Mouse (Mus musculus): ENCODE data around the gene Batf3.

The Batf3 gene

DNA sequence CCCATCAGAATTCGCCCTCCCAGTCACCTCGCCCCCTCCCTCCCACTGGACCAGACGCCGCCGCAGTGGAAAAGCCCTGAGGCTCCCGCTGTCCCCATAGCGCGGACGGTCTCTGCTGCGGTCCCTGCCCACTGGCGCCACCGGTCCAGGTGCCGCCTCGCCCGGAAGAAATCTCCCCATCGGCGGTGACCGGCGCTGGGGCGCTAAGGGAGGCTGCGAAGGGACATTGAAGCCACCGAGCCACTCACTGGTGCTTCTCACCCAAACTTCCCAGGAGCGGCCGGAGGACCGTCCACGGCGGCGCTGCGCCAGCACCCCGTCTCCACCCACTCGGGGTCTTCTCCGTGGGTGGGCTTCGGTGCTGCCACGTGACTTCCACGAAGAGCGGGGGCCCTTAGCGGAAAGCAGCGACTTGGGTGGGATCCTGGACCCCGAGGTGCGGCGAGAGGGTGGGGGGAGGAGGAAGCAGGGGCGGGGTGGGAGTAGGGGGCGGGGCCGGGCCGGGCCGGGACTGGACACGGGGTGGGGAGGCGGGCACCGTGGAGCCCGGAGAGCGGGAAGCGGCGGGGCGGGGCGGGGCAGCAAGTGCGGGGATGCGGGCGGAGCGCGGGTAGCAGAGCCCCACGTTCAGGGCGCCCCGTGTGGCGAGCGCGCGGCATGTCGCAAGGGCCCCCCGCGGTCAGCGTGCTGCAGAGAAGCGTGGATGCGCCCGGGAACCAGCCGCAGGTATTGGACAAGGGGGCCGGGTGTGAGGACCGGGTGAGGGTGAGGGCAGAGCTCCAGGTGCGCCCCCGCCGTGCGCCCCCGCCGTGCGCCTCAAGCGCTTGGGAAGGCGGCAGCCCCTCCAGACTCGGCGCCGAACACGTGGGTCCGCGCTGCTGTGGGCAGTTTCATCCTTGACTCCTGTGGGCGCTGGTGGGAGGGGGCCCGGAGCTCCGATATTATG lies at the start of gene Batf3:
Batf3 (plus strand) TSS at position 46 of the 946 bp plus-strand sequence.
- DNase-seq: peak; percentile 52

GRCm38 (mm10) chr1:191053555-191053954 lies 44.1 kb upstream of the Batf3 start:
- DNase-seq: no peak

DNA sequence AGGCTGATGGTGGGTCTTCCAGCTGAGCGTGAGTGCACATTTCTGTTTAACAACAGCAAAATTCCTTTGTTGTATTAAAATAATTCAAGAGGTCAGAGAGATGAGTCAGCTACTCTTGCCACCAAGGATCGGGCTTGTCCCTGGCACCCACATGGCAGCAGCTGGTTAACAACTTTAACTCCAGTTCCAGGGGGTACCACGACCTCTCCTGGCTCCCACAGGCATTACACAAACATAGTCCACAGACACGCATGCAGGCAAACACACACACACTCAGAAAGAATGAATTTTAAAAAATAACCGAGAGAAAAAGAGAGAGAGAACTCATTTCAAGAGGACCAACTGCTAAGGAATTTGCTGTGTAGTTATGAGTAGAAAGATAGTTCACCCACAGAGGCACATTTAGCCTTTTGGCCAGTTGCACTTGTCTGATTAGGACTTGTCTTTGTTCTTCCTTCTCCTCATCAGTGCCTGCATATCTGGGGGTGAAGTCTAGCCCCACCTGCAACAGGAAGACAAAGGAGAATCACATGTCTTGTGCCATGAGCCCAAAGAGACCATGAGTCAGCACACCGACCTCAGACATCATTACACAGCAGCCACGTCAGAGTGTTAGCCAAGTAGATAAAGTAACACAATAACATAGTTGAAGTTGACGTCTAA lies 42.6 kb upstream of the Batf3 start:
- no peak for DNase-seq

DNA sequence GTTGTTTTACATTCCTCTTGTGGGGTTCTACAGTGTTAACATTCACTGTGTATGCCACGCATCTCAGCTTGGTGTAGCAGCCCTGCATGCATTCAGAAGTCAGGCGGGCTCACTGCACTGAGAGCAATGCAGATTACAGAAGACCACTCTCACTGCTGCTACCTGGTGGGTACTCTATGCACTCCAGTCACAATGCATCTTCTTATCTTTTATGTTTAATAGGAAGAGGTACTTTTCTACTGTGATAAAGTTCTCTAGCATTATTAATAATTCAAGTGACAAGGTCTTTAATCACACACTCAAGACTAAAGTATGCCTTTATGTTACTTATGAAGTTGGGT lies 42.1 kb upstream of the Batf3 start:
- DNase-seq: no peak

GRCm38 (mm10) chr1:191057461-191057860 lies 40.2 kb upstream of the Batf3 start:
- DNase-seq: no peak

- no peak for DNase-seq
These were observed 35.3 kb upstream of the Batf3 start for GRCm38 (mm10) chr1:191062241-191062780.

DNA sequence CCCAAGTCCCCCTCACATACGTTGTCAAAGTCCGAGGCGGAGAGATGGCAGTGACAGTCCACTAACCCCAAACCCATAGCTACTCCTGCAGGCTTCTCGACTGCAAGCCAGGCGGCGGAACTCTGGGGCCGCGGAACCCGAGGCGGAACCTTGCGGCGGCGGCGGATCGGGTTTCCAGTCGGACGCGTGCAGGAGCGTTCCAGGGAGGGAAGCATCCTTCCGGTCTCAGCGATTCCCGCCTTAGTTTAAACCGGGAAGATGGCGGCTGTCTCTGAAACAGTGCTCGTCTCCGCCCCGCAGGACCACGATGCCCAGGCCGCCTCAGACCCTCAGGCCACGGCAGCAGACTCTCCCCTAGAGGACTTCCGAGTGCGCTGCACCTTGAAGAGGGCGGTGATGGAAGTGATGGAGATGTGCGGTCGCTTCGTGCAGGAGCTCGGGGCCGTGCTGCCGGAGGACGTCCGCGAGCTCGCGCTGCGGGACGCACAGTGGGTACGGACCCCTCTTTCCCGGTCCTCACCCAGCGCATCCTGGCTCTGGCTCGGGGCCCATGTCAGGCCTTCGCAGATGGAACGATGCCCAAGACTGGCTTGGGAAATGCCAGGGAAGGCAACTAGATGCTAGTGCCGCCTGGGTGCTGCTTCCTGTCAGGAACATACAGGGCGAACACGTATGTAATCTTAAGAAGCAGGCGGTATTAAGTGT lies 34.7 kb upstream of the Batf3 start, which contains the start of the genes Tatdn3 and Nsl1:
Tatdn3 (minus strand) TSS at position 152 of the 705 bp plus-strand sequence.
Nsl1 (plus strand) TSS at position 232 of the 705 bp plus-strand sequence.
- peak; percentile 93 for DNase-seq

DNA sequence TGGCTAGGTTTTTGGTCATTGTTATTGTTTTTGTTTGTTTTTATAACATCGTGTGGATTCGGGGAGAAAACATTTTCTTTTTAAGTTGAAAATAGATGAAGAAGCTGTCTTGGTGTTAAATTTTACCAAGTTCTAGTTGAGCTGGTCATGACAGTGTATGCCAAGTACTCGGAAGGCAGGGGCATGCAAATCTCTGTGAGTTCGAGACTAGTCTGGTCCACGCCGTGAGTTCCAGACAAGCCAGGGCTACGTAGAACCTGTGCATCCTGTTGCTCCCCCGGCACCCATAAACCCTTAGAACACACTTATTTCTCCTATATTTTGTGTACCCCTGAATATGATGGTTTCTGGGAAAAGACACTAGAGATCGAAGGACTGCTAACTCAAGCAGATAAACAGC lies 33.9 kb upstream of the Batf3 start:
- DNase-seq: no peak

DNA sequence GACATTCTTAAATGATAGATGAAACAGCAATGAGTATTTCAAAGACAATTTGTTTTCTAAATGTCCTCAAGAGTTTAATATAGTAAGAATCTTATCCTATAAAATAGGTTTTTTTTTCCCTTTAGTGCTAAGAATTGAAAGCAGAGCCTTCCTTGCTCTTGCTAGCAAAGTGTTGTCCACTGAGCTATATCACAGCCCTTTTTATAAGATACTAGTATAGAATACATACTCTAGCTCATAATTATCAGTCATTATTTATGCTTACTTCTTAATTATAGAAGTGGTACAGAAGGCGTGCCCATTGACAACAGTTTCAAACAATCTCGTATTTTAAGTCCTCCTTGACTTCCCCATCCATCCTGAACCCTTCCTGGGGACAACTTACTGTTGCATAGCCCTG lies 33.1 kb upstream of the Batf3 start:
- no peak for DNase-seq

GRCm38 (mm10) chr1:191065188-191065587 lies 32.5 kb upstream of the Batf3 start:
- no peak for DNase-seq

GRCm38 (mm10) chr1:191068377-191068776 lies 29.3 kb upstream of the Batf3 start:
- DNase-seq: no peak

- DNase-seq: no peak
These were observed 27.4 kb upstream of the Batf3 start for GRCm38 (mm10) chr1:191070259-191070658.

- no peak for DNase-seq
These were observed 26.0 kb upstream of the Batf3 start for GRCm38 (mm10) chr1:191071613-191072012.

- DNase-seq: no peak
These were observed 25.2 kb upstream of the Batf3 start for GRCm38 (mm10) chr1:191072329-191072913.

DNA sequence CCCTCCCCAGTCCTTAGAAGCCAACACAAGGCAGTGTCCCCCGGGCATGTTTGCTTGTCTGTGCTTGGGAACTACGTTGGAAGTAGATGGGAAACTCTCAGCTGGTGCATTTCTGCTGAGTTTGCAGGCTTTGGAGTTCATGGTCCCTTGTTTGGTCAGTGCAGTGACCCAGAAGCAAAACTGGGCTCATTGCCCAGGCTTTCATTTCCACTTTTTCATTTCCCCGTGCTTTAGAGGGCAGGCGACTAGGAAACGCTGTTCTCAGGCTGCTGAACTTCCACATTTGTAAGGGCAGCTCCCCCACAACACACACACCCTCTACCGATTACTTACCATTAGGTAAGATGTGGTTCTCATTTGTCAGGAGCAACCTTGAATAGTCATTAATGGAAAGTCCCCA lies 24.6 kb upstream of the Batf3 start:
- peak; percentile 46 for DNase-seq

GRCm38 (mm10) chr1:191073486-191073885 lies 24.2 kb upstream of the Batf3 start:
- DNase-seq: no peak

GRCm38 (mm10) chr1:191075199-191075883 lies 22.3 kb upstream of the Batf3 start:
- peak; percentile 69 for DNase-seq

DNA sequence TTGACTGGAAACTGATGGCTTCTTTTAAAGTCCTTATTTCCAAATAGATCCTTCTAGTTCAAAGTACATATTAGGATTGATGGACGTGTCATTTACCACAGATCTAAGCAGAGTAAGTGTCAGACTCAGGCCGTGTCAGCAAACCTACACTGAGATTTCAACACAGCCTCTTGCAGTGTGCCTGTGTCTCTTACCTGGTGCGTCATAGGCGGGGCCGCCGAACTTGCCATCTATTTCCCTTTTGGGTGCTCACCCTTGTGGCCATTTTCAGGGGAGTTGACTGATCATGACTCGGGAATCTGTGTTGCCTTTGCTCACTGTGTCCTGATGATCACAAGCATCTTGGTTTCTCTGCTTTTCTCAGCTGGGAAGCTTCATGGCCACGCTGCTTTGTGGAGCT lies 14.4 kb upstream of the Batf3 start:
- no peak for DNase-seq

DNA sequence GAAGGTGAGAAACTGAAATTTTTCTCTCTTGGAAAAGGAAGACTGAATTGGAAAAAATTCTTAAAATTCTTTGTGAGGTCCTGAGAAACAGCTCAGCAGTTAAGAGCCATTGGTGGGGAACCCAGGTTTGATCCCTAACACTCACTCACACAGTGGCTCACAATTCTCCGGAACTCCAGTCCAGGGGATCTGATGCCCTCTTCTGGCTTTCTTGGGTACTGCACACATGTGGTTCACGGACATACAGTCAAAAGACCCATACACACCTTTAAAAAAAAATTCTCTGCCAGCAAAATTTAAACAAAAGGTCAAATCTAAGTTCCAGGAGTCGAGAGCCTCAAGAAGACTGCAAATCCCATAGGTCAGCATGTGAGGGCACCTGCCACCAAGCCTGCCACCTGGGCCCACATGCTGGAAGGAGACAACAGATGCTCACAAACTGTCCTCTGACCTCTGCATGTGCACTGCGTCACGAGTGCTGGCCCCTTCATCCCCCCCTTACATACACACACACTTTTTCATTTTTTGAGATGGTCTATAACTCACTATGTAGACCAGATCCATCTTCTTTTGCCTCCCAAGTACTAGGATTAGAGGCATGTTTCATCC lies 12.6 kb upstream of the Batf3 start:
- peak; percentile 70 for DNase-seq

DNA sequence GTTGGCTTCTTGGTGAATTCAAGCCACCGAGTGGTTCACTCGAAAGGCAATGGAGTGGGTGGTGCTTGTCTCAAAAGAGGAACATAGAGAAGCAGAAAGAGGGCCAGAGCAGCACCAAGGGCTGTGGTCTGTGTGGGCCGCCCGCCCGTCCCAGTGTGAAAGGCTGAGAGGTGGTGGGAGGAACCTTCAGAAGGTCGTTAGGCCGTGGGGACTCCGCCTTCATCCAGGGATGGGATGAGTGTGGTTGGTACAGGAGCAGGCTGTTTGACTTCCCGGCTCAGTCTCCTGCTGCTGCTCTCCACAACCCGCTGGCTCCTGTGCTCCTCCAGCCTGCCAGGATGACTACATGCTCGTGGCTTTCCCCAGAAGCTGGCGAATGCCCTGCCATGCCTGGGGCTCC lies 12.1 kb upstream of the Batf3 start:
- DNase-seq: no peak

DNA sequence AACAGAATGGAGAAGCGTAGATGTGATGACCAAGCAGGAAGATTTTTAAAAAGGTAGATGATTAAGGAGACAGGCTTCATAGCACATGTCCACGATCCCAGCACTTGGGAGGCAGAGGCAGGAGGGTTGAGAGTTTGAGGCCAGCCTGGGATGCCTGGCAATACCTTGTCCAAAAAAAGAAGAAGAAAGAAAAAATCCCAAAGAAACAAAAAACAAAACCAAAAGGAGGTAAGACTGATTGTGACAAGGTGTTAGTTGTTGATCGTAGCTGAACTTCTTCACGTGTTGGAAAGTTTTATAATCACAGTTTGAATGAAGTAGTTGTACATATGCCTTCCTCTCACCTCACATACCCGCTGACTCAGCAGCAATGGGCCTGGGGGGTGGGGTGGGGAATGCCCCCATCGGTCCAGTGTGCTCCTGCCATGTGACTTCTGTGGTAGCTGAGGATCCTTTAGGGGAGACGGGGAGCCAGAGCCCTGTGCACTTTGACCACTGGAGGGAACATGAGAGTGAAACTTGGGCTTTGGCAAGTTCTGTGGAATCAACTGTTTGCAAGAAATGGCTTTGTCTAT lies 11.3 kb upstream of the Batf3 start:
- no peak for DNase-seq
